Mouse (Mus musculus) stomach, postnatal 0 days (tissue): Measurements from ENCODE around the gene Hist1h4d. TPM values are rescaled to one million over a fixed set of nuclear protein-coding genes. Genes with fewer than 3 reads are reported as not detected.
"Not testable (repeated sequence)": the region's sequence is repeated elsewhere in the genome, so short reads cannot be mapped to it uniquely, and the experiment has no call there.

Experiments used
- ATAC-seq: fragments of 200-750 bp; cut with Nextera tagmentation; 2 replicates; pipeline ENCODE4 v1.8.0; 2017; ENCODE audit not compliant: low FRiP score, low TSS enrichment
- DNase-seq: peaks from one replicate; pipeline ENCODE4 v3.0.0-alpha.2; 2016; ENCODE audit warnings: low spot score
- H3K27ac ChIP-seq: fragments of 300-500 bp; sonication (generic); replicated peaks from 2 replicates; pipeline ENCODE4 v1.5.1; 2014; ENCODE audit warnings: mild to moderate bottlenecking, control low read depth
- H3K27me3 ChIP-seq: fragments of 300-500 bp; sonication (generic); 2 replicates; pipeline ENCODE4 v1.6.1; 2014; ENCODE audit warnings: low read length; ENCODE audit not compliant: control insufficient read depth, insufficient read depth
- H3K36me3 ChIP-seq: fragments of 300-500 bp; sonication (generic); 2 replicates; pipeline ENCODE4 v1.6.1; 2014; ENCODE audit warnings: low read length, mixed read lengths; ENCODE audit not compliant: control insufficient read depth, insufficient read depth
- H3K4me1 ChIP-seq: fragments of 300-500 bp; sonication (generic); replicated peaks from 2 replicates; pipeline ENCODE4 v1.6.1; 2014; ENCODE audit warnings: antibody characterized with exemption; ENCODE audit not compliant: control insufficient read depth, insufficient read depth
- H3K4me2 ChIP-seq: fragments of 300-500 bp; sonication (generic); replicated peaks from 2 replicates; pipeline ENCODE4 v1.6.1; 2014; ENCODE audit warnings: low read depth, mild to moderate bottlenecking, control low read depth, moderate library complexity
- H3K4me3 ChIP-seq: fragments of 300-500 bp; sonication (generic); 2 replicates; pipeline ENCODE4 v1.5.1; 2014; ENCODE audit warnings: low read depth, low read length, control low read depth
- H3K9ac ChIP-seq: fragments of 300-500 bp; sonication (generic); 2 replicates; pipeline ENCODE4 v1.6.1; 2014; ENCODE audit warnings: mild to moderate bottlenecking, low read length, control low read depth, mixed read lengths
- H3K9me3 ChIP-seq: fragments of 300-500 bp; sonication (generic); 2 replicates; pipeline ENCODE4 v1.6.1; 2016; ENCODE audit warnings: low read length; ENCODE audit not compliant: control insufficient read depth
- CTCF ChIP-seq: IDR thresholded peaks from 2 replicates; pipeline ENCODE4 v1.5.1; 2016; ENCODE audit warnings: antibody characterized with exemption, low read depth, mild to moderate bottlenecking, moderate library complexity
- EP300 ChIP-seq: optimal IDR thresholded peaks from 2 replicates; pipeline ENCODE3; 2016; ENCODE audit warnings: antibody characterized with exemption
- WGBS: fragments of 180-500 bp; shearing (Covaris S2); extraction: QIAGEN DNeasy Blood & Tissue Kit; methylation state at CpG from one replicate; pipeline ENCODE4 v1.1.7; 2014; 5-methylcytosine and 5-hydroxymethylcytosine counted together
- polyA plus RNA-seq: library from polyadenylated mRNA; unstranded; fragments of >200 nt; fragmentation: Nextera tagmentation; extraction: Ambion mirVana; gene quantifications from 2 replicates; pipeline ENCODE4 v1.2.1, GENCODE M21; 2015

Hist1h4d gene
- polyA plus RNA-seq, 1 experiment from 2014 or later: 48.7 TPM

GRCm38 (mm10) chr13:23570261-23571021 is 11.0 kb upstream of the Hist1h4d start:
- DNase-seq, H3K4me1 ChIP-seq, H3K27me3 ChIP-seq, H3K9me3 ChIP-seq, H3K36me3 ChIP-seq: not testable (repeated sequence)
- peak overlapping the region; percentile 59 for H3K4me2 ChIP-seq
- peak overlapping the region; percentile 42 for H3K4me3 ChIP-seq
- peak overlapping the region; percentile 52; the same call in 1 of the 2 replicates for H3K9ac ChIP-seq
- peak overlapping the region; percentile 93 for H3K27ac ChIP-seq
- peak; percentile 10; the same call in 1 of the 2 replicates for ATAC-seq
- 0 out of 2 replicates have a peak, but pooled peaks have one; percentile 10 for TF ChIP-seq CTCF
- WGBS: 4% methylated on average over 13 of the region's 41 CpGs

DNA sequence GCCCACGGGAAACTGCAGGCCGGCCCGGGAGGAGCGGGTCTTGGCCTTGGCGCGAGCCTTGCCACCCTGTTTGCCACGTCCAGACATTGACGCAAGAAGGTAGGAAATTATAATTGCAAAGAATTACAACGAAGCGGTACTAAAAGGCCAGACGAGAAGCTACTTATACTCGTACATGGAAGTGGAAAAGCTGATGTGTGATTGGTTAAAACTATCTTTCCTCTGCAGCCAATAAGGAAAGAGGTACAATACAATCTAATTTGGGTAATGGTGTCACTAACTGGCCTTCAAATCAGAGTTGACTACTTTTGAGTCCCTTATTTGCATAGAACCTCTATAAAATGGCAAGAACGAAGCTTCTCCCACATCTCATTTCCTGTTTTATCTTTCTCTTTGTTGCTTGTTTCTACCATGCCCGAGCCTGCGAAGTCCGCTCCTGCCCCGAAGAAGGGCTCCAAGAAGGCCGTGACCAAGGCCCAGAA is 10.3 kb upstream of the Hist1h4d start, which contains the start of the genes Hist1h2ae and Hist1h2bg:
Hist1h2ae (minus strand) TSS at position 199 of the 482 bp plus-strand sequence.
Hist1h2bg (plus strand) TSS at position 375 of the 482 bp plus-strand sequence.
- 0% methylated on average over 18 of the region's 18 CpGs for WGBS

GRCm38 (mm10) chr13:23571504-23572217 is 9.7 kb upstream of the Hist1h4d start:
- DNase-seq, ATAC-seq: not testable (repeated sequence)
- under 1% methylated on average over 9 of the region's 34 CpGs for WGBS

More for the DNA sequence above, 10.3 kb upstream of the Hist1h4d start, which contains the start of the genes Hist1h2ae and Hist1h2bg:
- TF ChIP-seq CTCF: 0 out of 2 replicates have a peak, but pooled peaks have one; percentile 0
- TF ChIP-seq EP300: no peak
- ATAC-seq: peak; percentile 88
- Histone ChIP-seq H3K4me3 (peak within 1 kb of the TSS; percentile 42), H3K27ac (peak within 1 kb of the TSS; percentile 93), H3K9me3 (no peaks in the 10 kb centered on the region), H3K36me3 (no peaks in the 10 kb centered on the region), H3K4me2 (peak within 1 kb of the TSS; percentile 59), H3K9ac (peak within 1 kb of the TSS; percentile 61), H3K4me1 (no peaks in the 10 kb centered on the region), H3K27me3 (no peaks in the 10 kb centered on the region)
- peak; percentile 62 for DNase-seq

GRCm38 (mm10) chr13:23572218-23573033 is 9.0 kb upstream of the Hist1h4d start:
- Histone ChIP-seq H3K4me3 (peak overlapping the region; percentile 42), H3K9me3 (no peaks in the 10 kb centered on the region), H3K4me1 (peaks cover 3% of the 10 kb centered on the region; the same call in 1 of the 2 replicates), H3K36me3 (no peaks in the 10 kb centered on the region), H3K9ac (peak overlapping the region; percentile 32; the same call in 1 of the 2 replicates), H3K27ac (peak overlapping the region; percentile 93), H3K27me3 (no peaks in the 10 kb centered on the region), H3K4me2 (peak overlapping the region; percentile 59)
- DNase-seq (no peak), ATAC-seq (no peak)
- TF ChIP-seq EP300: no peak
- TF ChIP-seq CTCF: no peak
- WGBS: 20% methylated on average over 2 of the region's 2 CpGs

More at GRCm38 (mm10) chr13:23571504-23572217, 9.7 kb upstream of the Hist1h4d start:
- H3K36me3 ChIP-seq, H3K27me3 ChIP-seq, H3K4me1 ChIP-seq, H3K9me3 ChIP-seq: not testable (repeated sequence)
- Histone ChIP-seq H3K4me2 (peak overlapping the region; percentile 59), H3K9ac (peak overlapping the region; percentile 61), H3K4me3 (peak overlapping the region; percentile 42), H3K27ac (peak overlapping the region; percentile 93)

DNA sequence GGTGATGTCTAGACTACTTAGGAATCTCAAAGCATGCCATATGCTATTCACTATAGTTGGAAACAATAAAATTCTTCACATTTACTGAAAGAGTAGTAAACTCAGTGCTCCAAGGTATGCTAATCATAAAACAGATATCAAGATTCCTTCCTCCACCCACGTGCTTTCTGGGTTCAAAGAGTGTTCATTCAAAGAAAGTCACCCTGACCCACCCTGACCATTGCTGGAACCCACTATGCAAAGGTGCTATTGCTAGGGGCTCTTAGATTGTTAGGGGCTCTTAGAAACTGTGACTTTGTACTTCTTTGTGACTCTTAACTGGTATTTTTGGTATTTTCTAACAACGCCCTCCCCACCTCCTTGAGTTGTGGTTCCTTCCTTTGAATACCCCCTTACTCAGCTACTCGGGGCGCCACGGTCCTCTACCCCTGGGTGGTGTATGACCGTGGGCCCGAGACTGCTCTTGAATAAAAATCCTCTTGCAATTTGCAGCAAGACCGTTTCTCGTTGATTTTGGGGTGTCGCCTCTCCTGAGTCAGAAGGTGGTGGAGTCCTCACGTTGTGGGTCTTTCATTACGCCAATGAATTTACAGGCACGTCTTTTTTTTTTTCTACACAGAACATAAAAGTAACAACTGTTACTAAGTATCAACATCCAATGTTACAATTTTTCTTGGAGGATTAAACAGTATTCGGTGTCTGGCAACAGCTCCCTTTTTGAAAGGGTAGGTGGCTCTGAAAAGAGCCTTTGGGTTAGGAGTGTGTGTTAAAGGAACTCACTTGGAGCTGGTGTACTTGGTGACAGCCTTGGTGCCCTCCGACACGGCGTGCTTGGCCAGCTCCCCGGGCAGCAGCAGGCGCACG is 8.1 kb upstream of the Hist1h4d start:
- not testable (repeated sequence) for H3K4me1 ChIP-seq, H3K36me3 ChIP-seq, H3K27me3 ChIP-seq, DNase-seq, ATAC-seq, H3K9me3 ChIP-seq
- Histone ChIP-seq H3K4me2 (peak overlapping the region; percentile 59), H3K27ac (peak overlapping the region; percentile 83), H3K9ac (peak overlapping the region; percentile 61), H3K4me3 (peak overlapping the region; percentile 42)
- 5% methylated on average over 18 of the region's 20 CpGs for WGBS
